Mouse (Mus musculus): ENCODE measurements at regions not wholly inside any gene's neighbourhood (a gene's known extent, or its start where the extent isn't known, plus 50 kb on each side); places are given as distances from the start of the nearest gene placed in this dataset.

GRCm38 (mm10) chr16:5700731-5701255 is 184.4 kb upstream of the Rbfox1 start:
- TF ChIP-seq CTCF (IDR thresholded peaks at IDR 0.05; ENCODE audit: low read depth) (no peak), EP300 (IDR thresholded peaks at IDR 0.05; ENCODE audit: low read depth) (no peak)
- Histone ChIP-seq H3K36me3 (replicated peaks; ENCODE audit: control insufficient read depth, insufficient read depth, low read depth) (no peaks in the 10 kb centered on the region), H3K4me2 (ENCODE audit: low read depth) (no peak overlapping the region), H3K27ac (no peak overlapping the region), H3K4me1 (replicated peaks; ENCODE audit: control insufficient read depth in 2 of 2, insufficient read depth in 2 of 2, low read length in 1 of 2) (no peaks in the 10 kb centered on the region), H3K27me3 (ENCODE audit: control insufficient read depth, insufficient read depth, low read length) (no peaks in the 10 kb centered on the region), H3K9me3 (ENCODE audit: control insufficient read depth, low read length) (no peaks in the 10 kb centered on the region), H3K4me3 (ENCODE audit: insufficient read depth in 1 of 2, low read depth in 2 of 2, low read length in 2 of 2) (no peak overlapping the region), H3K9ac (replicated peaks) (no peak overlapping the region)
- ATAC-seq (ENCODE audit: insufficient read depth), result no peak
- DNase-seq (ENCODE audit: low read depth in 3 of 3, low spot score in 3 of 3), result no peak
- 38% methylated on average over 9 of the region's 9 CpGs for WGBS (ENCODE audit: insufficient replicate concordance)

- H3K4me1 ChIP-seq (replicated peaks; ENCODE audit: control insufficient read depth in 2 of 2, insufficient read depth in 2 of 2, low read length in 1 of 2), result no peaks in the 10 kb centered on the region
- TF ChIP-seq EP300 (IDR thresholded peaks at IDR 0.05; ENCODE audit: low read depth), result no peak
- TF ChIP-seq CTCF (IDR thresholded peaks at IDR 0.05; ENCODE audit: low read depth), result no peak
- no peak overlapping the region for H3K27ac ChIP-seq
- no peaks in the 10 kb centered on the region for H3K36me3 ChIP-seq (replicated peaks; ENCODE audit: control insufficient read depth, insufficient read depth, low read depth)
- H3K4me3 ChIP-seq (ENCODE audit: insufficient read depth in 1 of 2, low read depth in 2 of 2, low read length in 2 of 2), result no peak overlapping the region
- no peak for DNase-seq (ENCODE audit: low read depth in 3 of 3, low spot score in 3 of 3)
- 72% methylated on average over 3 of the region's 3 CpGs for WGBS (ENCODE audit: insufficient replicate concordance)
- no peak for ATAC-seq (ENCODE audit: insufficient read depth)
- H3K27me3 ChIP-seq (ENCODE audit: control insufficient read depth, insufficient read depth, low read length), result no peaks in the 10 kb centered on the region
- no peak overlapping the region for H3K4me2 ChIP-seq (ENCODE audit: low read depth)
- H3K9me3 ChIP-seq (ENCODE audit: control insufficient read depth, low read length), result no peaks in the 10 kb centered on the region
- no peak overlapping the region for H3K9ac ChIP-seq (replicated peaks)
Measured at GRCm38 (mm10) chr16:5688322-5688721, 196.8 kb upstream of the Rbfox1 start.

- Histone ChIP-seq H3K4me1 (replicated peaks; ENCODE audit: control insufficient read depth in 2 of 2, insufficient read depth in 2 of 2, low read length in 1 of 2) (no peaks in the 10 kb centered on the region), H3K27ac (no peak overlapping the region), H3K9ac (replicated peaks) (no peak overlapping the region), H3K4me2 (ENCODE audit: low read depth) (no peak overlapping the region), H3K27me3 (ENCODE audit: control insufficient read depth, insufficient read depth, low read length) (no peaks in the 10 kb centered on the region), H3K9me3 (ENCODE audit: control insufficient read depth, low read length) (no peaks in the 10 kb centered on the region), H3K36me3 (replicated peaks; ENCODE audit: control insufficient read depth, insufficient read depth, low read depth) (no peaks in the 10 kb centered on the region), H3K4me3 (ENCODE audit: insufficient read depth in 1 of 2, low read depth in 2 of 2, low read length in 2 of 2) (no peak overlapping the region)
- TF ChIP-seq EP300 (IDR thresholded peaks at IDR 0.05; ENCODE audit: low read depth) (no peak), CTCF (IDR thresholded peaks at IDR 0.05; ENCODE audit: low read depth) (no peak)
- DNase-seq (ENCODE audit: low read depth in 3 of 3, low spot score in 3 of 3) (no peak), ATAC-seq (ENCODE audit: insufficient read depth) (no peak)
- WGBS (ENCODE audit: insufficient replicate concordance), result 45% methylated on average over 6 of the region's 6 CpGs
Measured at GRCm38 (mm10) chr16:5673372-5673960, 211.7 kb upstream of the Rbfox1 start.

GRCm38 (mm10) chr16:5672871-5673270 is 212.3 kb upstream of the Rbfox1 start:
- WGBS (ENCODE audit: insufficient replicate concordance), result 43% methylated on average over 4 of the region's 4 CpGs
- Histone ChIP-seq H3K4me2 (ENCODE audit: low read depth) (no peak overlapping the region), H3K4me1 (replicated peaks; ENCODE audit: control insufficient read depth in 2 of 2, insufficient read depth in 2 of 2, low read length in 1 of 2) (no peaks in the 10 kb centered on the region), H3K4me3 (ENCODE audit: insufficient read depth in 1 of 2, low read depth in 2 of 2, low read length in 2 of 2) (no peak overlapping the region), H3K27ac (no peak overlapping the region), H3K9ac (replicated peaks) (no peak overlapping the region), H3K36me3 (replicated peaks; ENCODE audit: control insufficient read depth, insufficient read depth, low read depth) (no peaks in the 10 kb centered on the region), H3K27me3 (ENCODE audit: control insufficient read depth, insufficient read depth, low read length) (no peaks in the 10 kb centered on the region), H3K9me3 (ENCODE audit: control insufficient read depth, low read length) (no peaks in the 10 kb centered on the region)
- no peak for ATAC-seq (ENCODE audit: insufficient read depth)
- DNase-seq (ENCODE audit: low read depth in 3 of 3, low spot score in 3 of 3), result no peak
- TF ChIP-seq CTCF (IDR thresholded peaks at IDR 0.05; ENCODE audit: low read depth) (no peak), EP300 (IDR thresholded peaks at IDR 0.05; ENCODE audit: low read depth) (no peak)

- H3K9me3 ChIP-seq (ENCODE audit: control insufficient read depth, low read length), result no peaks in the 10 kb centered on the region
- ATAC-seq (ENCODE audit: insufficient read depth) (no peak), DNase-seq (ENCODE audit: low read depth in 3 of 3, low spot score in 3 of 3) (no peak)
- no peaks in the 10 kb centered on the region for H3K27me3 ChIP-seq (ENCODE audit: control insufficient read depth, insufficient read depth, low read length)
- H3K9ac ChIP-seq (replicated peaks), result no peak overlapping the region
- no peak overlapping the region for H3K4me2 ChIP-seq (ENCODE audit: low read depth)
- H3K4me1 ChIP-seq (replicated peaks; ENCODE audit: control insufficient read depth in 2 of 2, insufficient read depth in 2 of 2, low read length in 1 of 2), result no peaks in the 10 kb centered on the region
- H3K36me3 ChIP-seq (replicated peaks; ENCODE audit: control insufficient read depth, insufficient read depth, low read depth), result no peaks in the 10 kb centered on the region
- H3K4me3 ChIP-seq (ENCODE audit: insufficient read depth in 1 of 2, low read depth in 2 of 2, low read length in 2 of 2), result no peak overlapping the region
- H3K27ac ChIP-seq, result no peak overlapping the region
- 57% methylated on average over 4 of the region's 4 CpGs for WGBS (ENCODE audit: insufficient replicate concordance)
- TF ChIP-seq CTCF (IDR thresholded peaks at IDR 0.05; ENCODE audit: low read depth), result no peak
- no peak for TF ChIP-seq EP300 (IDR thresholded peaks at IDR 0.05; ENCODE audit: low read depth)
Measured at GRCm38 (mm10) chr16:5668403-5668967, 216.7 kb upstream of the Rbfox1 start.

Measured in liver, embryonic 14.5 days (tissue).